Mouse (Mus musculus) G1E (cell line): ENCODE measurements around the gene Olfr1306.

ENCODE experiments used
- CTCF ChIP-seq: IDR thresholded peaks from 2 replicates; pipeline ENCODE4 v1.5.1; 2012; ENCODE audit warnings: low read depth, low read length, inconsistent platforms, mixed read lengths
- GATA1 ChIP-seq: IDR thresholded peaks from 2 replicates; pipeline ENCODE4 v1.6.1; 2012; ENCODE audit warnings: borderline replicate concordance, low read length, inconsistent platforms, mixed read lengths
- TAL1 ChIP-seq: conservative IDR thresholded peaks from 2 replicates; pipeline ENCODE4 v1.6.1; 2012; ENCODE audit warnings: low read depth, low read length, inconsistent platforms, mixed read lengths

- no peak for TF ChIP-seq CTCF
- no peak for TF ChIP-seq GATA1
- no peak for TF ChIP-seq TAL1
Measured at GRCm38 (mm10) chr2:111916171-111916570, at the start of gene Olfr1306.
